In genomic region chr3:100810461-100810860, GRCm38 (mm10) we compare ENCODE assay signal across 22 mouse cellular contexts. TPM values are rescaled to one million over a fixed set of nuclear protein-coding genes. Genes with fewer than 3 reads are reported as not detected.
DNase-seq lines count a peak whose midpoint lies in the region; ATAC-seq and TF ChIP-seq lines count a peak whose summit lies in the region.
"Had no signal": no experiment of that assay in that cellular context is flagged by ENCODE, and none has a peak within 500 bp of the region (broad histone marks: within the 10 kb centered on the region; RNA-seq: fewer than 3 reads in every experiment).

No protein-coding gene starts in this region.

- H3K4me2 ChIP-seq in liver, postnatal 0 days (ENCODE audit: low read depth, low read length): no peak overlapping the region; the same call in 1 of the 2 replicates
- no peak overlapping the region for H3K4me2 ChIP-seq in liver, embryonic 12.5 days
- no peak overlapping the region for H3K4me2 ChIP-seq in midbrain, embryonic 14.5 days (ENCODE audit: low read length)
- H3K4me2 ChIP-seq: heart, embryonic 12.5 days; hindbrain, embryonic 12.5 days; midbrain, embryonic 15.5 days; neural tube, embryonic 15.5 days had no signal

- DNase-seq in kidney, adult 2 months: peak; percentile 48
- no peak for DNase-seq in kidney, postnatal 10 days
- peak; percentile 20 for DNase-seq in liver, postnatal 0 days
- no peak for DNase-seq in limb, embryonic 10.5 days (ENCODE audit: low spot score)
- DNase-seq in midbrain, embryonic 14.5 days: no peak
- DNase-seq in layer of hippocampus, adult 11-12 months (ENCODE audit: low spot score): no peak
- DNase-seq: B cell, adult 2 months; cerebellum, adult 2 months; cerebellum, postnatal 36 days; gastrocnemius, adult 2 months; heart, postnatal 14 days; spleen, adult 18-20 months; thymus, postnatal 4 days had no signal

- 37% methylated on average over 2 of the region's 2 CpGs for WGBS in kidney, adult 2 months
- 70% methylated on average over 2 of the region's 2 CpGs for WGBS in liver, postnatal 0 days (ENCODE audit: insufficient replicate concordance)
- WGBS in liver, embryonic 12.5 days (ENCODE audit: insufficient replicate concordance): 74% methylated on average over 2 of the region's 2 CpGs
- 26% methylated on average over 2 of the region's 2 CpGs for WGBS in limb, embryonic 10.5 days
- WGBS in midbrain, embryonic 14.5 days: 87% methylated on average over 2 of the region's 2 CpGs

- H3K4me1 ChIP-seq in kidney, adult 2 months (ENCODE audit: control insufficient read depth, insufficient read depth, low read length): peaks cover 8% of the 10 kb centered on the region; the same call in 1 of the 2 replicates
- peaks cover 11% of the 10 kb centered on the region; the same call in 1 of the 2 replicates for H3K4me1 ChIP-seq in liver, postnatal 0 days (ENCODE audit: insufficient read depth)
- H3K4me1 ChIP-seq in liver, embryonic 12.5 days: 0 out of 2 replicates have a peak, but pooled peaks cover 3% of the 10 kb centered on the region
- H3K4me1 ChIP-seq in limb, embryonic 10.5 days: peaks cover 11% of the 10 kb centered on the region
- H3K4me1 ChIP-seq in midbrain, embryonic 14.5 days (ENCODE audit: control insufficient read depth, insufficient read depth, low read length): no peaks in the 10 kb centered on the region
- H3K4me1 ChIP-seq: embryonic facial prominence, embryonic 10.5 days; hindbrain, embryonic 12.5 days; midbrain, embryonic 15.5 days; neural tube, embryonic 15.5 days had no signal

- H3K4me3 ChIP-seq in kidney, adult 2 months (ENCODE audit: insufficient read depth, low read depth, low read length): no peak overlapping the region
- no peak overlapping the region for H3K4me3 ChIP-seq in liver, postnatal 0 days (ENCODE audit: low read depth, low read length)
- no peak overlapping the region for H3K4me3 ChIP-seq in liver, embryonic 12.5 days
- H3K4me3 ChIP-seq in limb, embryonic 10.5 days: no peak overlapping the region
- H3K4me3 ChIP-seq in midbrain, embryonic 14.5 days (replicated peaks; ENCODE audit: low read depth, low read length): no peak overlapping the region
- H3K4me3 ChIP-seq: embryonic facial prominence, embryonic 10.5 days; gastrocnemius, adult 2 months; heart, embryonic 12.5 days; hindbrain, embryonic 12.5 days; midbrain, embryonic 15.5 days; myocyte; neural tube, embryonic 15.5 days had no signal

- H3K27ac ChIP-seq in kidney, adult 2 months (ENCODE audit: insufficient read depth, low read depth, low read length): no peak overlapping the region
- H3K27ac ChIP-seq in liver, postnatal 0 days (ENCODE audit: low read depth): peak overlapping the region; percentile 69
- no peak overlapping the region for H3K27ac ChIP-seq in liver, embryonic 12.5 days
- peak overlapping the region; percentile 36; the same call in 1 of the 2 replicates for H3K27ac ChIP-seq in limb, embryonic 10.5 days
- H3K27ac ChIP-seq in midbrain, embryonic 14.5 days (replicated peaks; ENCODE audit: low read depth, low read length): no peak overlapping the region
- H3K27ac ChIP-seq: embryonic facial prominence, embryonic 10.5 days; gastrocnemius, adult 2 months; hindbrain, embryonic 12.5 days; liver, embryonic 14.5 days; midbrain, embryonic 15.5 days; neural tube, embryonic 15.5 days had no signal

- peak; percentile 89 for ATAC-seq in liver, postnatal 0 days
- no peak for ATAC-seq in liver, embryonic 12.5 days
- ATAC-seq in midbrain, embryonic 14.5 days (ENCODE audit: low FRiP score, low TSS enrichment): no peak
- ATAC-seq: inflammation-experienced regulatory T-cells, adult 6 months; midbrain, embryonic 15.5 days had no signal

- no peaks in the 10 kb centered on the region for H3K36me3 ChIP-seq in kidney, adult 2 months (ENCODE audit: control insufficient read depth, insufficient read depth, low read length)
- H3K36me3 ChIP-seq in liver, postnatal 0 days (replicated peaks; ENCODE audit: insufficient read depth, low read length): no peaks in the 10 kb centered on the region
- no peaks in the 10 kb centered on the region for H3K36me3 ChIP-seq in liver, embryonic 12.5 days
- H3K36me3 ChIP-seq in limb, embryonic 10.5 days: no peaks in the 10 kb centered on the region
- no peaks in the 10 kb centered on the region for H3K36me3 ChIP-seq in midbrain, embryonic 14.5 days (ENCODE audit: control insufficient read depth, insufficient read depth, low read length)
- H3K36me3 ChIP-seq: embryonic facial prominence, embryonic 10.5 days; heart, embryonic 12.5 days; hindbrain, embryonic 12.5 days; midbrain, embryonic 15.5 days; neural tube, embryonic 15.5 days had no signal

- no peak for TF ChIP-seq EP300 in liver, postnatal 0 days (IDR thresholded peaks at IDR 0.05; ENCODE audit: low read depth)

- no peak for TF ChIP-seq CTCF in kidney, adult 2 months (conservative IDR thresholded peaks at IDR 0.05; ENCODE audit: insufficient read depth, insufficient read length, low read depth, low read length)
- TF ChIP-seq CTCF in liver, postnatal 0 days (IDR thresholded peaks at IDR 0.05; ENCODE audit: low read depth): no peak

- no peak for TF ChIP-seq POLR2A in kidney, adult 2 months (IDR thresholded peaks at IDR 0.05; ENCODE audit: low read depth, low read length)

- H3K27me3 ChIP-seq in kidney, adult 2 months (replicated peaks; ENCODE audit: control insufficient read depth, insufficient read depth, low read length): no peaks in the 10 kb centered on the region
- H3K27me3 ChIP-seq in liver, postnatal 0 days (ENCODE audit: insufficient read depth, low read length): no peaks in the 10 kb centered on the region
- no peaks in the 10 kb centered on the region for H3K27me3 ChIP-seq in liver, embryonic 12.5 days (replicated peaks)
- no peaks in the 10 kb centered on the region for H3K27me3 ChIP-seq in limb, embryonic 10.5 days (ENCODE audit: low read depth, poor library complexity, severe bottlenecking)
- no peaks in the 10 kb centered on the region for H3K27me3 ChIP-seq in midbrain, embryonic 14.5 days (ENCODE audit: control insufficient read depth, insufficient read depth, low read length)
- H3K27me3 ChIP-seq: heart, embryonic 12.5 days; hindbrain, embryonic 12.5 days; midbrain, embryonic 15.5 days; neural tube, embryonic 15.5 days had no signal

- H3K9me3 ChIP-seq in liver, postnatal 0 days (ENCODE audit: low read length): no peaks in the 10 kb centered on the region
- H3K9me3 ChIP-seq in liver, embryonic 12.5 days (replicated peaks): no peaks in the 10 kb centered on the region
- H3K9me3 ChIP-seq in limb, embryonic 10.5 days (replicated peaks): no peaks in the 10 kb centered on the region
- no peaks in the 10 kb centered on the region for H3K9me3 ChIP-seq in midbrain, embryonic 14.5 days (ENCODE audit: control insufficient read depth, low read length)
- H3K9me3 ChIP-seq: embryonic facial prominence, embryonic 10.5 days; heart, embryonic 12.5 days; hindbrain, embryonic 12.5 days; midbrain, embryonic 15.5 days; neural tube, embryonic 15.5 days had no signal

- H3K9ac ChIP-seq in liver, postnatal 0 days (replicated peaks): no peak overlapping the region
- no peak overlapping the region for H3K9ac ChIP-seq in liver, embryonic 12.5 days
- no peak overlapping the region for H3K9ac ChIP-seq in midbrain, embryonic 14.5 days (replicated peaks; ENCODE audit: low read length)
- H3K9ac ChIP-seq: heart, embryonic 12.5 days; hindbrain, embryonic 12.5 days; liver, embryonic 14.5 days; midbrain, embryonic 15.5 days; neural tube, embryonic 15.5 days had no signal

RNA-seq across cellular contexts. Expression of gene Vtcn1, which starts 14.8 kb away (rescaled TPM):
- polyA plus RNA-seq in kidney, adult 2 months (2012; rRNA removed): 0.77 and 0.92 TPM in 2 replicates
- polyA plus RNA-seq in liver, postnatal 0 days (2015; fragmentation: Nextera tagmentation; extraction: Ambion mirVana): 0.05 TPM in 2 replicates
- not detected in 2 replicates for polyA plus RNA-seq in liver, embryonic 12.5 days (2016; fragmentation: Nextera tagmentation; extraction: Ambion mirVana)
- polyA plus RNA-seq in limb, embryonic 10.5 days (2016; fragmentation: Nextera tagmentation; extraction: Ambion mirVana): not detected in 2 replicates
- not detected in 2 replicates for polyA plus RNA-seq in midbrain, embryonic 14.5 days (2014; fragmentation: Nextera tagmentation; extraction: Ambion mirVana)
- polyA plus RNA-seq: embryonic facial prominence, embryonic 10.5 days; inflammation-experienced regulatory T-cells, adult 6 months; liver, embryonic 14.5 days; midbrain, embryonic 15.5 days; neural tube, embryonic 15.5 days had no signal

Comparison
In these comparisons a context has a peak if more than half of its experiments do, and no peak if none do; other contexts are left out.
1. DNase-seq: peak in kidney, adult 2 months (single experiment) and liver, postnatal 0 days (single experiment); none in kidney, postnatal 10 days (single experiment), limb, embryonic 10.5 days (single experiment), midbrain, embryonic 14.5 days (single experiment) and layer of hippocampus, adult 11-12 months (single experiment).
2. H3K27ac ChIP-seq: peak in liver, postnatal 0 days (single experiment) and limb, embryonic 10.5 days (single experiment); none in kidney, adult 2 months (single experiment), liver, embryonic 12.5 days (single experiment) and midbrain, embryonic 14.5 days (single experiment).